Mouse (Mus musculus): Measurements from ENCODE around the gene Adamts17. TPM values are rescaled to one million over a fixed set of nuclear protein-coding genes. Genes with fewer than 3 reads are reported as not detected.

Gene Adamts17
- polyA plus RNA-seq, 1 experiment from 2014 or later: 1.3 TPM

DNA sequence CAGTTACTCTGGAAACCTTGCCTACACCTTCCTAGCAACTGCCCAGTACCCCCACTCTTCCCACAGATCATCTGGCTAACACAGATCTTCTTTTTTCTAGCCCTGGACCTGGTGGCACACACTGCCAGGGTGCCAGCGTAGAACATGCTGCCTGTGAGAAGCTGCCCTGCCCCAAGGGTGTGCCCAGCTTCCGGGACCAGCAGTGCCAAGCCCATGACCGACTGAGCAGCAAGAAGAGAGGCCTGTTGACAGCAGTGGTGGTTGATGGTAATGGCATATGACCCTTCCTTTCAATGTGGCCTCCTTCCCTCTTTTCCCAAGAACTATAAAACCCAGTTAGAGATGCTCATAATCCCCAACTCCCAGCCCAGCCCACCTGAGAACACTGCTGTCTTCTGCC, 202.2 kb downstream of the Adamts17 start:
- Histone ChIP-seq H3K9ac (replicated peaks) (no peak overlapping the region), H3K27ac (no peak overlapping the region), H3K4me1 (replicated peaks) (0 out of 2 replicates have a peak, but pooled peaks cover 3% of the 10 kb centered on the region), H3K36me3 (no peaks in the 10 kb centered on the region), H3K27me3 (no peaks in the 10 kb centered on the region), H3K4me3 (replicated peaks) (no peak overlapping the region), H3K4me2 (replicated peaks) (no peak overlapping the region), H3K9me3 (no peaks in the 10 kb centered on the region)
- WGBS: 89% methylated on average over 3 of the region's 3 CpGs
- no peak for ATAC-seq

DNA sequence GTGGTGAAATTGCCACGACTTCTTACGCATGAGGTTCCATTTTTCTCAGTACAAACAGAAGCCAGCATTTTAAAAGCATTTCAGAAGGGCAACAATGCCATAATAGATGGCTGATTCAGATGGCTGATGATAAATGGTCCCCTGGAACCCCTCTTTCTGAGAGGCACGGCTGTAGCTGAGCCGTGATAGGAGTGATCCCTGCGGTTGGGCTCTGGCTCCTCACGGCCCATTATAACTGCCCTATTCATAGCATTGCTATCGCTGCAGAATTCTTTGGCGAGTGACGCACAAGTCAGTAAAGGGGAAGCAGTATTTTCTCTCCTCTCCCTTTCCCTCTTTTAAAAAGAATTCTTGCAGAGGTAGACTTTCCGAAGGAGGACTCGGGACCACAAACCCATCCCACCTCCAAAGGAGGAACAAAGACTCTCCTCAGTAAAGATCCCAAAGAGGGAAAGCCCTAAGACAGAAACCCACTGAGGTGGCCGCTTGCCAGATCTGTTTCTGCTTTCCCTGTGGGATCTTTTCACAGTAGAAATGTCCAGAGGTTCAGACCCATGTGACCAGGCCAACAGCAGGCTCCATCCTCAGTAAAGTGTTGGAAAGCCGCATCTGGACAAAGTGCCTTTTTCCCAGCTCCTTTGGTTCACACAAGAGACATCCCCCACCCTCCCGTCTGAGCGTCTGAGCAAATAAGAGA, 204.7 kb downstream of the Adamts17 start:
- H3K27ac ChIP-seq: no peak overlapping the region
- no peaks in the 10 kb centered on the region for H3K9me3 ChIP-seq
- no peak overlapping the region for H3K9ac ChIP-seq (replicated peaks)
- no peaks in the 10 kb centered on the region for H3K27me3 ChIP-seq
- H3K36me3 ChIP-seq: no peaks in the 10 kb centered on the region
- H3K4me2 ChIP-seq (replicated peaks): no peak overlapping the region
- no peak for ATAC-seq
- WGBS: 87% methylated on average over 15 of the region's 15 CpGs
- H3K4me1 ChIP-seq (replicated peaks): no peaks in the 10 kb centered on the region
- H3K4me3 ChIP-seq (replicated peaks): no peak overlapping the region

DNA sequence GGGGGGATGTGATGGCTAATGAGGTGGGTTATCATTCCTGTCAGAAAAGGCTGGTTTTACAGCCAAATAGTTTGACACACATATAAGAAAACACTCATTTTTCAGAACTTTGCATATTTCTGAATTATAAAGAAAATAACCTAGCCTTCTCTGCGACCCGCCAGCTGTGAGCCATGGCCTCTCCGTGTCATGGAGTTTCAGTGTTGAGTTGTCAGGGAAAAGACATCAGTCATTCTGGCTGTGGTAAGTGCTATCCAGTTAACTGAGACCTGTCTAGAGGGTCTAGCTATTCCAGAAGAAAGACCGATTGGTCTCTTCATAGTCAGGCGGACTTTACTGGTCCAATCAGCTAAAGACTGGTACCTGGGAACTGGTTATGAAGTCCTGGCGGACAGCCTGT, 205.7 kb downstream of the Adamts17 start:
- no peak for ATAC-seq
- H3K4me2 ChIP-seq (replicated peaks): no peak overlapping the region
- H3K36me3 ChIP-seq: no peaks in the 10 kb centered on the region
- no peak overlapping the region for H3K4me3 ChIP-seq (replicated peaks)
- H3K9me3 ChIP-seq: no peaks in the 10 kb centered on the region
- no peaks in the 10 kb centered on the region for H3K4me1 ChIP-seq (replicated peaks)
- H3K27me3 ChIP-seq: no peaks in the 10 kb centered on the region
- no peak overlapping the region for H3K27ac ChIP-seq
- 98% methylated on average over 6 of the region's 6 CpGs for WGBS
- H3K9ac ChIP-seq (replicated peaks): no peak overlapping the region

GRCm38 (mm10) chr7:67049206-67049605, 209.7 kb downstream of the Adamts17 start:
- Histone ChIP-seq H3K9ac (replicated peaks) (no peak overlapping the region), H3K36me3 (no peaks in the 10 kb centered on the region), H3K27me3 (no peaks in the 10 kb centered on the region), H3K4me3 (replicated peaks) (no peak overlapping the region), H3K4me1 (replicated peaks) (no peaks in the 10 kb centered on the region), H3K9me3 (no peaks in the 10 kb centered on the region), H3K27ac (no peak overlapping the region), H3K4me2 (replicated peaks) (no peak overlapping the region)
- no peak for ATAC-seq
- 93% methylated on average over 2 of the region's 2 CpGs for WGBS

- H3K9ac ChIP-seq (replicated peaks): no peak overlapping the region
- H3K27me3 ChIP-seq: no peaks in the 10 kb centered on the region
- H3K4me1 ChIP-seq (replicated peaks): no peaks in the 10 kb centered on the region
- no peak overlapping the region for H3K4me2 ChIP-seq (replicated peaks)
- 93% methylated on average over 3 of the region's 3 CpGs for WGBS
- H3K4me3 ChIP-seq (replicated peaks): no peak overlapping the region
- H3K9me3 ChIP-seq: no peaks in the 10 kb centered on the region
- no peaks in the 10 kb centered on the region for H3K36me3 ChIP-seq
- ATAC-seq: no peak
- no peak overlapping the region for H3K27ac ChIP-seq
Measured at GRCm38 (mm10) chr7:67050424-67050823, 210.9 kb downstream of the Adamts17 start.

GRCm38 (mm10) chr7:67051089-67051718, 211.7 kb downstream of the Adamts17 start:
- Histone ChIP-seq H3K9me3 (no peaks in the 10 kb centered on the region), H3K9ac (replicated peaks) (no peak overlapping the region), H3K27me3 (no peaks in the 10 kb centered on the region), H3K4me2 (replicated peaks) (no peak overlapping the region), H3K27ac (no peak overlapping the region), H3K4me3 (replicated peaks) (no peak overlapping the region), H3K36me3 (no peaks in the 10 kb centered on the region), H3K4me1 (replicated peaks) (no peaks in the 10 kb centered on the region)
- no peak for ATAC-seq
- 86% methylated on average over 7 of the region's 7 CpGs for WGBS

DNA sequence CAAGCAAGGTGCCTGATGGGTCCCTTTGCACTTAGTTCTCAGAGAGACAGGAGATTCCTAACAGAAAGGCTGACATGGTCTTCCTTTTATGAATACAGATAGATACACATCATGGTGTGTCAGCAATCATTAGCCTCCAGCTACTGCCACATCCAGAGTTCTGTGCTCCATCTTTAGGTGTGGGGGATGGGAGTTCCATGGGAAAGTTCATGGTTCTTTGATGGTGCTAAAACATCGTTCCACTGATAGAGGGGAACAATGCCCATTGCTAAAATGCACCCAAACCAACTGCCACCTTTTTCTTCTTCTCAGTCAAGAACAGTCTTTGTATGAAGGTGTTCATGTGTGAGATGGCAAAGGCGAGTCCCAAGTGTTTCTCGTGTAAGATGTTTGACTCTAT, 215.3 kb downstream of the Adamts17 start:
- Histone ChIP-seq H3K36me3 (no peaks in the 10 kb centered on the region), H3K4me2 (replicated peaks) (no peak overlapping the region), H3K4me3 (replicated peaks) (no peak overlapping the region), H3K9ac (replicated peaks) (no peak overlapping the region), H3K27ac (no peak overlapping the region), H3K9me3 (no peaks in the 10 kb centered on the region), H3K4me1 (replicated peaks) (no peaks in the 10 kb centered on the region), H3K27me3 (no peaks in the 10 kb centered on the region)
- 89% methylated on average over 3 of the region's 3 CpGs for WGBS
- ATAC-seq: no peak

DNA sequence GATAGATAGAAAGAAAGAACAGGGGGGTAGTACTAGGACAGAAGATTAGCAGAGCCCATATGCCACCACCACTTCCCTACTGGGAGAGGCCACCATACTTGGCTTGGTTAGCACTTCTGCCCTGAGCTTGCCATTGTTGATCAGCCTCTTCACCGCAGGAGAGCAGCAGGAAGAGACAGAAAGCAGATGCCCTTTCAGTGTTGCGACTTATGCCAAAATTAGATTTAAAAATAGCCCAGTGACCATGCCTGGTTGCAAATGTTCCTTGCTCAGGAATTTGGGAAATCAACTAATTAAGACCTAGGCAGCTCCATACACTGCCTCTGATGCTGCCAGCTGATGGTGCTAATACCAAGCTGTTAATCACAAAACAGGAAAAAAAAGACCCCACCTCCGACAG, 216.0 kb downstream of the Adamts17 start:
- Histone ChIP-seq H3K4me3 (replicated peaks) (no peak overlapping the region), H3K9me3 (no peaks in the 10 kb centered on the region), H3K27ac (no peak overlapping the region), H3K27me3 (no peaks in the 10 kb centered on the region), H3K4me1 (replicated peaks) (no peaks in the 10 kb centered on the region), H3K4me2 (replicated peaks) (no peak overlapping the region), H3K36me3 (no peaks in the 10 kb centered on the region), H3K9ac (replicated peaks) (no peak overlapping the region)
- 65% methylated on average over 3 of the region's 3 CpGs for WGBS
- ATAC-seq: no peak

DNA sequence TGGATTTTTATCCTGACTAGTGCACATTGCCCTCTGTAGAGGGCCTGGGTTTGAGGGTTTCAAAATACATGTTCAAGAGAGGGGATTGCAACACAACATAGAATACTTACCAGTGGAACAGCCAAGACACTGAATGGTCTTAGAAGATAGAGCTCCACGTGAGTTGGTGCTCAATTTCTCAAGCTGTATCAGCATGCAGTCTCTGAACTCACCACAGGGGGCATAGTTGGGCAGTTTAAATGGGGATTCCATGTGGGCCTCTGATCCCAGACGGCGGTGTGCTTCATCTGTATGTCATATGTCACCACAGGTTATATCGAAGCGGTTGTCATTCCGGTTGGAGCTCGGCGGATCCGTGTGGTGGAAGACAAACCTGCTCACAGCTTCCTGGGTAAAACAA, 222.2 kb downstream of the Adamts17 start:
- H3K9me3 ChIP-seq: no peaks in the 10 kb centered on the region
- WGBS: 80% methylated on average over 9 of the region's 9 CpGs
- H3K4me3 ChIP-seq (replicated peaks): no peak overlapping the region
- H3K9ac ChIP-seq (replicated peaks): no peak overlapping the region
- H3K4me2 ChIP-seq (replicated peaks): no peak overlapping the region
- ATAC-seq: no peak
- H3K4me1 ChIP-seq (replicated peaks): no peaks in the 10 kb centered on the region
- H3K27ac ChIP-seq: no peak overlapping the region
- H3K27me3 ChIP-seq: no peaks in the 10 kb centered on the region
- no peaks in the 10 kb centered on the region for H3K36me3 ChIP-seq

GRCm38 (mm10) chr7:67062571-67062970, 223.0 kb downstream of the Adamts17 start:
- H3K9me3 ChIP-seq: no peaks in the 10 kb centered on the region
- no peaks in the 10 kb centered on the region for H3K27me3 ChIP-seq
- no peak overlapping the region for H3K9ac ChIP-seq (replicated peaks)
- H3K27ac ChIP-seq: no peak overlapping the region
- ATAC-seq: no peak
- no peak overlapping the region for H3K4me2 ChIP-seq (replicated peaks)
- H3K4me3 ChIP-seq (replicated peaks): no peak overlapping the region
- WGBS: 92% methylated on average over 2 of the region's 2 CpGs
- H3K36me3 ChIP-seq: no peaks in the 10 kb centered on the region
- H3K4me1 ChIP-seq (replicated peaks): no peaks in the 10 kb centered on the region

- no peak for ATAC-seq
- 86% methylated on average over 10 of the region's 10 CpGs for WGBS
- Histone ChIP-seq H3K9ac (replicated peaks) (no peak overlapping the region), H3K9me3 (no peaks in the 10 kb centered on the region), H3K4me1 (replicated peaks) (no peaks in the 10 kb centered on the region), H3K27me3 (no peaks in the 10 kb centered on the region), H3K4me2 (replicated peaks) (no peak overlapping the region), H3K36me3 (no peaks in the 10 kb centered on the region), H3K4me3 (replicated peaks) (no peak overlapping the region), H3K27ac (no peak overlapping the region)
Measured at GRCm38 (mm10) chr7:67064627-67065305, 225.2 kb downstream of the Adamts17 start.

- H3K9ac ChIP-seq (replicated peaks): no peak overlapping the region
- no peak overlapping the region for H3K4me2 ChIP-seq (replicated peaks)
- no peak overlapping the region for H3K4me3 ChIP-seq (replicated peaks)
- WGBS: 93% methylated on average over 4 of the region's 4 CpGs
- H3K27ac ChIP-seq: no peak overlapping the region
- H3K36me3 ChIP-seq: no peaks in the 10 kb centered on the region
- no peaks in the 10 kb centered on the region for H3K4me1 ChIP-seq (replicated peaks)
- no peaks in the 10 kb centered on the region for H3K27me3 ChIP-seq
- H3K9me3 ChIP-seq: no peaks in the 10 kb centered on the region
- ATAC-seq: no peak
Measured at GRCm38 (mm10) chr7:67065631-67066030, 226.1 kb downstream of the Adamts17 start.

Measured in midbrain, embryonic 13.5 days (tissue).